Mouse (Mus musculus): ENCODE results near the gene Kdm5b. TPM values are rescaled to one million over a fixed set of nuclear protein-coding genes. Genes with fewer than 3 reads are reported as not detected.

The Kdm5b gene
- polyA plus RNA-seq, 1 experiment from 2014 or later, result 90.2 TPM

GRCm38 (mm10) chr1:134552396-134552795 lies 7.6 kb upstream of the Kdm5b start:
- no peak for ATAC-seq (ENCODE audit: low read depth)
- WGBS, result 57% methylated on average over 3 of the region's 3 CpGs
- Histone ChIP-seq H3K27me3 (no peaks in the 10 kb centered on the region), H3K9me3 (no peaks in the 10 kb centered on the region), H3K4me3 (no peak overlapping the region), H3K4me2 (no peak overlapping the region), H3K9ac (no peak overlapping the region), H3K36me3 (no peaks in the 10 kb centered on the region), H3K27ac (replicated peaks) (no peak overlapping the region), H3K4me1 (replicated peaks) (peaks cover 14% of the 10 kb centered on the region)

DNA sequence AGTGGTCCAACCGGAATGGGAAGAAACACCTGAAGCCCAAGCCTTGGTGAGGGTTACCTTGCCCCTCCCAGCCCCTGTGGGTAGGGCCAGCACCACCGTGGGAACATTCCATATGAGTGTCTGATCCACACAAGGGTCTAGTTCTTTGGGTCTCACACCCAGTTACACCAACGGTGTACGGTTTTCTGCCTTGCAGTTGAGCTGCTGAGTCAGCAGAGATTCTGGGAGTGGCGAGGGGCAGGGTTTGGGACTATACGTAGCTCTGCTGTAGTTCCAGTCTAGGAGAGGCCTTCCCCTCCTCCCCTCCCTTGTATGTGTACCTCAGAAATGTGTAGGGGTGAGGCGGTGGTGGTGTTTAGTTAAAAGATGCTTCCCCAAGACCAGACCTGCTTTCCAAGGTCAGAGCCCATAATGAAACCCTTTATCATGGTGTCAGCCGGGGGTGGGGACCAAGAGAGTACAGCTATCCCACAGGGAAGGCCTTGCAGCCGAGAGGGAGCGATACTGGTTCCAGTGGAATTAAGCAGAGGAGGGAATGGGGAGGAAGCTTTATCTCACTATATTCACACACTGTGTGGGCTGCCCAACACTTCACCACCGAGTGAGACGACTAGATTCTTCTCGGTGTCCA lies 4.6 kb upstream of the Kdm5b start:
- no peaks in the 10 kb centered on the region for H3K9me3 ChIP-seq
- no peak for ATAC-seq (ENCODE audit: low read depth)
- no peaks in the 10 kb centered on the region for H3K27me3 ChIP-seq
- no peak overlapping the region for H3K9ac ChIP-seq
- H3K4me3 ChIP-seq, result peak overlapping the region; percentile 71; the same call in 1 of the 2 replicates
- peaks cover 22% of the 10 kb centered on the region for H3K4me1 ChIP-seq (replicated peaks)
- 31% methylated on average over 13 of the region's 13 CpGs for WGBS
- no peaks in the 10 kb centered on the region for H3K36me3 ChIP-seq
- H3K4me2 ChIP-seq, result peak overlapping the region; percentile 82
- peak overlapping the region; percentile 96; the same call in 1 of the 2 replicates for H3K27ac ChIP-seq (replicated peaks)

GRCm38 (mm10) chr1:134555871-134556670 lies 3.9 kb upstream of the Kdm5b start:
- Histone ChIP-seq H3K27me3 (no peaks in the 10 kb centered on the region), H3K36me3 (no peaks in the 10 kb centered on the region), H3K27ac (replicated peaks) (peak overlapping the region; percentile 96), H3K4me3 (peak overlapping the region; percentile 71), H3K4me2 (peak overlapping the region; percentile 82), H3K4me1 (replicated peaks) (peaks cover 22% of the 10 kb centered on the region), H3K9ac (peak overlapping the region; percentile 89), H3K9me3 (no peaks in the 10 kb centered on the region)
- WGBS, result under 1% methylated on average over 45 of the region's 46 CpGs
- peak; percentile 42 for ATAC-seq (ENCODE audit: low read depth)

DNA sequence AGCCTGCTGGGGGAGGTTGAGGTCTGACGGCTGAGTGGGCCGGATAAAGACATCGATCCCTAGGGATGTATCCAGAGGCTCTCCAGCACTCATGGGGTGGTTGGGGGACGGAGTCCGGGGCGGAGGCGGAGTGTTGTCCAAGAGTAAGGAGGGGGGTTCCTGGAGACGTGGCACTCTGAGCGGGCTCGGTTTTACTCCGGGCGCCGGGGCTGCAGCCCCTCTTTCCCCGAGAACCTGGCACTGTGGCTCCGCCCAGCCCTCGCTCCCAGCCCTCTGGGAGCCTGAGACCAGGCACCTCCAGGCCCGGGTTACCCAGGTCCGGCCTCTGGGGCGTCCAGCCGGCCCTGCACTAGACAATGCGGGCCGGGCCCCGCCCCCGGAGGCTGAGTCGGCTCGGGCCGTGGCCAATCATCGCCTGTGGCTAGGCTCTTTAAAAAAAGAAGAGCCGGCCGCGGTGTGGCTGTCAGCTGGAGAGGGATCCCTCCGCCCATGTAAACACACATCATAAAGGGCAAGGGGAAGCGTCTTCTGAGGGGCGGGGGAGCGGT lies 3.2 kb upstream of the Kdm5b start:
- H3K9me3 ChIP-seq, result no peaks in the 10 kb centered on the region
- peaks cover 23% of the 10 kb centered on the region for H3K4me1 ChIP-seq (replicated peaks)
- no peaks in the 10 kb centered on the region for H3K27me3 ChIP-seq
- peak overlapping the region; percentile 89 for H3K9ac ChIP-seq
- H3K4me3 ChIP-seq, result peak overlapping the region; percentile 71
- H3K4me2 ChIP-seq, result peak overlapping the region; percentile 82
- H3K27ac ChIP-seq (replicated peaks), result peak overlapping the region; percentile 96
- no peaks in the 10 kb centered on the region for H3K36me3 ChIP-seq
- peak; percentile 94 for ATAC-seq (ENCODE audit: low read depth)
- WGBS, result under 1% methylated on average over 35 of the region's 35 CpGs

- Histone ChIP-seq H3K4me3 (no peak overlapping the region), H3K27ac (replicated peaks) (no peak overlapping the region), H3K9me3 (no peaks in the 10 kb centered on the region), H3K4me2 (no peak overlapping the region), H3K9ac (no peak overlapping the region), H3K4me1 (replicated peaks) (peaks cover 39% of the 10 kb centered on the region), H3K27me3 (no peaks in the 10 kb centered on the region), H3K36me3 (no peaks in the 10 kb centered on the region)
- no peak for ATAC-seq (ENCODE audit: low read depth)
- WGBS, result 61% methylated on average over 5 of the region's 5 CpGs
Measured at GRCm38 (mm10) chr1:134558511-134558910, 1.5 kb upstream of the Kdm5b start.

- no peaks in the 10 kb centered on the region for H3K27me3 ChIP-seq
- ATAC-seq (ENCODE audit: low read depth), result no peak
- 80% methylated on average over 3 of the region's 3 CpGs for WGBS
- peak overlapping the region; percentile 94; the same call in 1 of the 2 replicates for H3K27ac ChIP-seq (replicated peaks)
- no peak overlapping the region; the same call in 1 of the 2 replicates for H3K4me3 ChIP-seq
- H3K4me2 ChIP-seq, result 0 out of 2 replicates have a peak overlapping the region, but pooled peaks have one; percentile 83
- peaks cover 44% of the 10 kb centered on the region for H3K4me1 ChIP-seq (replicated peaks)
- no peak overlapping the region for H3K9ac ChIP-seq
- H3K36me3 ChIP-seq, result no peaks in the 10 kb centered on the region
- no peaks in the 10 kb centered on the region for H3K9me3 ChIP-seq
Measured at GRCm38 (mm10) chr1:134559226-134559625, 745 bp upstream of the Kdm5b start.

DNA sequence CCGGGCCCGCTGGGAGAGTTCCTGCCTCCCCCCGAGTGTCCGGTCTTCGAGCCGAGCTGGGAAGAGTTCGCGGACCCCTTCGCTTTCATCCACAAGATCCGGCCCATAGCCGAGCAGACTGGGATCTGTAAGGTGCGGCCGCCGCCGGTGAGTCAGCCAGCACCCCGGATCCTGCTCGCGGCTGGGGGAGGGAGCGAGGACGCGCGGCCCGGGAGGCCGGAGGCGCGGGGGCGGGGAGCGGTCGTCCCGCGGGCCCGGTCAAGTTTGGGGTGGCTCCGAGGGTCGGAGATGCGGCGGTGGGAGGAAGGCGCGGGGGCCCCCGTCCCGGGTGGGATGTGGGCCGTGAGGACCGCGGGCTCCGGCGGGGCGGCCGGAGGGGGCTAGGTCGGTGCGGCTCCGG lies 425 bp downstream of the Kdm5b start:
- Histone ChIP-seq H3K4me2 (peak overlapping the region; percentile 83), H3K27me3 (no peaks in the 10 kb centered on the region), H3K27ac (replicated peaks) (peak overlapping the region; percentile 94), H3K4me3 (peak overlapping the region; percentile 88), H3K9ac (peak overlapping the region; percentile 98), H3K4me1 (replicated peaks) (peaks cover 56% of the 10 kb centered on the region), H3K9me3 (no peaks in the 10 kb centered on the region), H3K36me3 (no peaks in the 10 kb centered on the region)
- 0% methylated on average over 32 of the region's 50 CpGs for WGBS
- peak; percentile 1; the same call in 1 of the 2 replicates for ATAC-seq (ENCODE audit: low read depth)

GRCm38 (mm10) chr1:134560801-134561769 lies 1.1 kb downstream of the Kdm5b start:
- Histone ChIP-seq H3K27me3 (no peaks in the 10 kb centered on the region), H3K4me2 (peak overlapping the region; percentile 83), H3K9me3 (no peaks in the 10 kb centered on the region), H3K4me1 (replicated peaks) (peaks cover 56% of the 10 kb centered on the region), H3K36me3 (no peaks in the 10 kb centered on the region), H3K9ac (peak overlapping the region; percentile 98), H3K4me3 (peak overlapping the region; percentile 88), H3K27ac (replicated peaks) (peak overlapping the region; percentile 94)
- peak; percentile 16 for ATAC-seq (ENCODE audit: low read depth)
- WGBS, result 1% methylated on average over 61 of the region's 76 CpGs

- peak overlapping the region; percentile 88 for H3K4me3 ChIP-seq
- 7% methylated on average over 7 of the region's 7 CpGs for WGBS
- peak overlapping the region; percentile 83 for H3K4me2 ChIP-seq
- H3K36me3 ChIP-seq, result no peaks in the 10 kb centered on the region
- no peaks in the 10 kb centered on the region for H3K27me3 ChIP-seq
- no peaks in the 10 kb centered on the region for H3K9me3 ChIP-seq
- peaks cover 60% of the 10 kb centered on the region for H3K4me1 ChIP-seq (replicated peaks)
- peak overlapping the region; percentile 98 for H3K9ac ChIP-seq
- H3K27ac ChIP-seq (replicated peaks), result peak overlapping the region; percentile 94
- no peak for ATAC-seq (ENCODE audit: low read depth)
Measured at GRCm38 (mm10) chr1:134561770-134562143, 1.8 kb downstream of the Kdm5b start.

GRCm38 (mm10) chr1:134562457-134562856 lies 2.5 kb downstream of the Kdm5b start:
- Histone ChIP-seq H3K4me1 (replicated peaks) (peaks cover 58% of the 10 kb centered on the region), H3K27me3 (no peaks in the 10 kb centered on the region), H3K36me3 (no peaks in the 10 kb centered on the region), H3K27ac (replicated peaks) (peak overlapping the region; percentile 94; the same call in 1 of the 2 replicates), H3K4me2 (peak overlapping the region; percentile 83), H3K9ac (peak overlapping the region; percentile 98), H3K4me3 (peak overlapping the region; percentile 88), H3K9me3 (no peaks in the 10 kb centered on the region)
- ATAC-seq (ENCODE audit: low read depth), result no peak

- WGBS, result 88% methylated on average over 3 of the region's 3 CpGs
Measured at GRCm38 (mm10) chr1:134563726-134564125, 3.8 kb downstream of the Kdm5b start.

More at GRCm38 (mm10) chr1:134563726-134564125, 3.8 kb downstream of the Kdm5b start:
- no peak for ATAC-seq (ENCODE audit: low read depth)
- Histone ChIP-seq H3K27me3 (no peaks in the 10 kb centered on the region), H3K36me3 (no peaks in the 10 kb centered on the region), H3K27ac (replicated peaks) (no peak overlapping the region), H3K4me2 (peak overlapping the region; percentile 83; the same call in 1 of the 2 replicates), H3K4me1 (replicated peaks) (peaks cover 64% of the 10 kb centered on the region), H3K9ac (no peak overlapping the region), H3K9me3 (no peaks in the 10 kb centered on the region), H3K4me3 (no peak overlapping the region)

All from neural tube, embryonic 13.5 days (tissue).